Mouse (Mus musculus): ENCODE measurements around the gene Fthl17b.
"Not testable (repeated sequence)": the region's sequence is repeated elsewhere in the genome, so short reads cannot be mapped to it uniquely, and the experiment has no call there.

Gene Fthl17b

GRCm38 (mm10) chrX:8962875-8963274 lies at the start of gene Fthl17b:
Gene Fthl17b (minus strand): TSS chrX:8962975.
- DNase-seq, result not testable (repeated sequence)

- DNase-seq, result not testable (repeated sequence)
Observed at GRCm38 (mm10) chrX:8986655-8987054, 23.9 kb upstream of the Fthl17b start, which contains the start of gene Fthl17d. Gene Fthl17d (minus strand): TSS chrX:8986755.

DNA sequence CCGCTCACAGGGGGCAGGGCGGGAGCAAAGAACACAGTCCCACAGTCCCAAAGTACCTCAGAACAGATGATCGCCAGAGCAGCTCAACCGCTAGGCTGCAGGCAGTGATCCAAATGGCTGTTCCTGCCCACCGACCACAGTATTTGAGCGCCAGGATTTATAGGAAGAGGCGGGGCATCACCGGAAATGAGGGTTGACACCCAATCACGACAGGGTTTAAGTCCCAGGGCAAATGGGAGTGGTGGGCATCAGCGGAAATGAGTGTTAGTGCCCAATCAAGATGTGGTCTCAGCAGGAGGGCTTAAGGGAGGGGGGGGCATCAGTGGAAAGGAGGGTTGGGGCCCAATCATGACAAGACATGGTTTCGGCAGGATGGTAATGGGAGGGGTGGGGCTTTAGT lies 13.7 kb upstream of the Fthl17b start, which contains the start of gene Fthl17c:
TSS of gene Fthl17c (minus strand) at position 101 of the 400 bp plus-strand sequence.
- DNase-seq, result not testable (repeated sequence)

- peak; percentile 6 for DNase-seq
Observed at GRCm38 (mm10) chrX:8964618-8965017, 1.8 kb upstream of the Fthl17b start.

- DNase-seq, result peak; percentile 84
Observed at GRCm38 (mm10) chrX:8948130-8948805, 14.5 kb downstream of the Fthl17b start.

DNA sequence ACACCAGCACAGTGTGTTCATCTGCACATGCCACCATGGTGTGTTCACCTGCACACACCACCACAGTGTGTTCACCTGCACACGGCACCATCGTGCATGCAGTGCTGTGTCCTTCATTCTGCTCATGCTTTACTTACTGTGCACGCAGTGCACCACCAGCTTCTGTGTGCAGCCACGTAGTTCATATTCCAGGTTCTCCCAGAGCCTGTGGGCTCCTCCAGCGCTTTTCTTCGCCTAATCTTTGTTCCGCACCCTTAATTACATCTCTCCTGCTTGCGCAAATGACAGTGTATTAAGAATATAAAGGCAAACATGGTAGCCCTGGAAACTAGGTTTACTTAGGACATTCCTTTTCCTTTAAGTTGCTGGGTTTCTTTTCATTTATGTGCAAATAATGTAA lies 18.7 kb downstream of the Fthl17b start:
- no peak for DNase-seq

DNA sequence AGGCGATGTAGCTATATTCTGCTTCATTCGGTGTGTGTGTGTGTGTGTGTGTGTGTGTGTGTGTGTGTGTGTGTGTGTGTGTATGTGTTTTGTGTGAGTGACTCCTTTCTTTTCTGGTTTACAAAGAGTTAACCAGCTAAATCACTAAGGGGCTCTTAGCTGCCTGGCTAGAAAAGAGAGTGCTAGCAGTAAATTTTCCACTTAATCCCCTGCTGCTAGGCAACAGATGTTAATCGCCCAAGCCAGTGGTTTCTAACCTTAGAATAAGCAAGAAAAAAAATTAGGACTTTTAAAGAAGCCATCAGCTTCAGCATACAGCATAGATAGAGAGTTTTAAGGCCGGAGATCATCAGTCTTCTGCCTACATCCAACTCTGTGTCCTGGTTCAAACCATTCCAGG lies 35.5 kb downstream of the Fthl17b start:
- no peak for DNase-seq

- DNase-seq, result peak; percentile 14
Observed at GRCm38 (mm10) chrX:8921813-8922607, 40.8 kb downstream of the Fthl17b start.

DNA sequence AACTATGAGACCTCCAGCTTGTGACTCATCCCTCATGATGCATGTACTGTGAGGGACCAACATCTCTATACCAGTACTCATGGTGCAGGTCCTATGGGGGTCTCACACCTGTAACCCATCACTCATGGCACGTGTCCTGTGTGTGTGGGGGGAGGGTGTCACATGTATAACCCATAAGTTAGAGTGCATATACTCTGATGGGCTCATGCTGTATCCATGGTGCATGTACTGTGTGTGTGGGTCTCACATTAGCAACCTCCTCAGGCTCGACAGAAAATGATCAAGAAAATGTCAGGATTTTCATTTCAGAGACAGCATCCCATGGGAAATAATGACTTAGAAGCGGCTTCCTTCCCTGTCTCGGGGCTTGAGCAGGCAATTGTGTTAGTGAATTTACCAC lies 41.7 kb downstream of the Fthl17b start:
- DNase-seq, result no peak
